Mouse (Mus musculus) large intestine, adult 2 months (tissue): ENCODE measurements around the gene Shmt2. TPM values are rescaled to one million over a fixed set of nuclear protein-coding genes. Genes with fewer than 3 reads are reported as not detected.
A peak's percentile ranks its signal among the peaks of the same experiment; 100 is the strongest.

Experiments used
- DNase-seq: peaks from one replicate; pipeline ENCODE4 v3.0.0-alpha.2; 2012; ENCODE audit warnings: low read depth, low spot score
- WGBS: fragments of 180-500 bp; shearing (Covaris S2); methylation state at CpG from one replicate; pipeline ENCODE4 v1.1.7; 2018; 5-methylcytosine and 5-hydroxymethylcytosine counted together
- polyA plus RNA-seq: library from polyadenylated mRNA; depleted of rRNA; stranded (reverse); fragments of >200 nt; gene quantifications from 2 replicates; pipeline ENCODE4 v1.2.3, GENCODE M21; 2012; rRNA removed

The Shmt2 gene
- polyA plus RNA-seq = 59.0 and 62.5 TPM in 2 replicates

DNA sequence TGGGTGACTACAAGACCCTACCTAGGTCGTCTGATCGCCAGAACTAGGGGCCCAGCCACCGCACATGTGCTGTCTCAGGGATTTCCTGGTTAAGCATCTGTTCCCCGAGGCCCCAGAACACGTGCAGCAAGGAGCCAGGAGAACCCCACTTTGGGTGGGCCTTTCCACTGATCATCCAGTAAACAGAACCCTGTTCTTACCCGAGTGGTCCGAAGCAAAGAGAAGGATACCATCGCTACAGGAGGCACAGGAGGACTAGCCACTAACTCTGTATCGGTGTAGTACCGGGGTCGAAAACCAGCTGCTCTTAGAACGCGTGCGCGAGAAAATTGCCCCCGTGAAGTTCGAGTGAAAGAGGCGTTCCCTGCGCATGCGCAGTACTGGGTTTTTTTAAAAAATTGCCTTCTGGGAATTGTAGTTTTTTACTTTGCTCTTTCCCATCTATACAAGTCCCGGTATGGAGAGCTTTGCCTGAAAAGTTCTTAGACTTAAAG is at the start of gene Shmt2:
TSS of gene Shmt2 (minus strand) at position 357 of the 494 bp plus-strand sequence.
- under 1% methylated on average over 21 of the region's 21 CpGs for WGBS
- DNase-seq = peak; percentile 67

DNA sequence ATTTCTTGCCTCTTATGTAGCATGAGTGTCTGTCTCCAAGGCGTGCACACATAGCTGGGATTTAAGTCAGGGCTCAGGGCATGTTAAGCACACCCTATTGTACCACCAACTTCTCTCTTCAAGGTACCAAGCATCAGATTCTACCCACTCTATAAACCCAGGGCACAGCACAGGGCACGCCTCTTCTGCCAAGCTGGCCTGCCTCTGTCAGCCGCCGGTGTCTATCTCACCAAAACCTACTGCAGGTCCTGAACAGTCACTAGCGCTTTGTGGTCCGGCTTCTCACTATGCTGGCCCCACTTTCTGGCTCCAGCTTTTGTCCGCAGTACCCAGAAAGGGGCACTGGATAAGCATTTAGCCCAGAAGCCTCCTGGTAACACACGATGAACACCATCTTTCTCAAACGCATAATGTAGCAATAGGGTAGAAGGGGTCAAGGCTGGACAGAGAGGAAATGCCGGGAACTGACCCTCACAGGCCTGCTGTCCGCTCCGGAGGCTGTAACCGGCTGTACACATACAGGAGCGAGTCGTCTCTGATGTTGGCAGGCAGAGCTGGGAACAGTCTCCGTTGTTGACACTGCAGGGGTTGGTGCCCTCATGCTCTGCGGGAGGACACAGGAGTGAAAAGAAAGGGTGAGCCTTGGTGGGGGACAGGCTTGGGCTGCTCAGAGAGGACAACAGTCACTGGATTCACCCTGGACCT is 48.8 kb upstream of the Shmt2 start:
- no peak for DNase-seq
- WGBS = 86% methylated on average over 17 of the region's 17 CpGs

DNA sequence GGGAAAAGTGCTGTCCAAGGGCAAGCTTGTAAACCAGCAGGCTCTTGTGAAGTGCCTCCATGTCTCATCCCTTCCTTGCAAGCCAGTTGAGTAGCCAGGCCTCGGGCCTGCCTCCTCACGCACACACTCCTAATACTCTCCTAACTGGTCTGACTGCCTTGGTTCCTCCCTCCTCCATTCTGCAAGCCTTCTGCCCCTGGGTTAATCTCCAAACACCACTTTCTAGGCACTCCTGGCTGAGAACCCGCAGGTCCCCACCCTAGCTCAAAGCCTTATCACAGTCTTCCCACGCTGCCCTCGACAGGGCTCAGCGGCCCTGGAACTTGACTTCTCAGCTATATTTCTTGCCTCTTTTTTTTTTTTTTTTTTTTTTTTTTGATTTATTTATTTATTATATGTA is 48.1 kb upstream of the Shmt2 start:
- no peak for DNase-seq
- WGBS = 32% methylated on average over 6 of the region's 6 CpGs

DNA sequence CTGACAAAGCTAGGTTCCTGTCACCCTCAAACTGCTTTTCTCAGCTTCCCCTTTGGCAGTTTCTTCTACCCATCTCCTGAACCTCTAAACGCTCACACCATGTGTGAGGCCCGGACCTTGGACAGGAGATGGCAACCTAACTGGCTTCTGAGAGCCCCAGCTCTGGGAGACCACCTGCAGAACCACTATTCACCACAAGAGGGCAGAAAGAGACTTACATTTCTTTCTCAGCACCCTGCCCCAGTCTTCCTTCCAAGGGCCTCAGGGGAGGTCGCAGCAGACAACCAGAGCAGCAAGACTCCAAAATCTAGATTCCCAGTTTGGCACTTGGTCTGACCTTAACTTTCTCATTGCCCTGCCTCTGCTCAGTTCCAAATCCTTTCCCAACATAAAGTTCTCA is 47.2 kb upstream of the Shmt2 start:
- DNase-seq = no peak
- WGBS = 24% methylated on average over 3 of the region's 3 CpGs

DNA sequence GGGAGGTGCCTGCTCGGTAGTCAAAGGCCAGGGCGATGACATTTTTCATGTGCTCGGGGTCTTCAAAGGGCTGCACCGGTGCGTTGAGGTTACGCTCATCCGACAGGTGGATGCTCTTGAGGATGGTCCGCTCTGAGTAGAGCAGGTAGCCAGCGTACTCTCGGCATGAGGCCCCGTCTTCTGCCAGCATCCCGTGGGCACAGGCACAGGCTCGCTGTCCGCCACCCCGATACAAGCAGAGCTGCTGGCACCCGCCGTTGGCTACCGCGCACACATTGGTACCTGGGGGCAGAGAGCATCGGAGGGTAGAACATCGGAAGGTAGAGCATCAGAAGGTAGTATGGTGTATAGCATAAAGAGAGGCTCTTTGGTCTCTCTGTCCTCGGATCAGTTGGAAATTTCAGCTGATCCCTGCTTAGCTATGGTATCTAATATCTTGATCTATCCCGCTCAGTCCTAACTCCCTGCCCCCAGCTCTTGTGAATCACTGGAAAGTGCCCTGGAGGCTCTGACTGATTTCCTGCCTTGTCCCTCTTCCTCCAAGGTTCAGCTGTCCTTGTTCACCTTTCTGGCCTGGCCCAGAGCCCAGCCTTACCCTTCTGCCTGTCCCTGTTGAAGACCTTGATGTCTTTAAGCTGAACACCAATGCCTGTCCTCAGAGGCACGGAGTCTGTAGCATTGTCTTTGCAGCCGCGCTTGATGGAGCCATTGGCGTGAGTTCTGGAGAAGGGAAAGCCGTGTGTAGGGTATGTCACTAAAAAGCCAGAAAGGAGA is 44.5 kb upstream of the Shmt2 start:
- 93% methylated on average over 28 of the region's 28 CpGs for WGBS
- DNase-seq = no peak

DNA sequence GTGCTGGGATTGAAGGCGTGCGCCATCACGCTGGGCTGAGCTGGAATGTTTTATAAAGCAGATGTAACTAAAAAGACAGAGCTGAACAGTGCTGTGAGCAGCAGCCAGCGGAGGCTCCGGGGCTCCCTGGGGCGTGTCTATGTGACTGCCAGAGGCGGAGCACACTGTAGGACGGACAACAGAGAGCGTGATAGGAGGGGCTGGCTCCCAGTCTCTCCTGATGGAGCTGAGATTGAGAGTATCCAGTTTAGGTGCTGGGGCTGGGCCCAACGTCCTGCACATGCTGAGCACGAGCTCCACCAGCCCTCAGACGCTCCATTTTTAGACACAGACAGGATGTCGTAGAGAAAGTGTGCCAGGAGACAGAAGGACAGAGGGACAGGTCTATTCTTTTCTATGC is 42.1 kb upstream of the Shmt2 start:
- WGBS = 43% methylated on average over 13 of the region's 13 CpGs

DNA sequence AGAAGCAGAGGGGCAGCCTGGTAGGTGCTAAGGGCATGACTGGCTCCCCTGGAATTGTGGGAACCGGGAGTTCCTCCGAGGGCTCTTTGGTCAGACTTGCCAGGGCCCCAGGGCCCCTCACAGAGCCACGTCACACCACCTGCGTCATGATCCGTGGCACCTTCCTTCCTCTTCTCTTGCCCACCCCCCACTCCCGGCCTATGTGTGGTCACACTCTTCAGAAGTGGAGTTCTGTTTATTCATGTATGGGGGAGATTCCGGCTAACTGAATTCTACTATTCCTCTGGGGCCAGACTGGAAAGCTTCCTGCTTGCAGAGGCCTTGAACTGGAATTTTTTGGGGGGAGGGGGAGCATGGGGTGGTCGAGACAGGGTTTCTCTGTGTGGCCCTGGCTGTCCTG is 41.6 kb upstream of the Shmt2 start:
- DNase-seq = no peak
- WGBS = 67% methylated on average over 8 of the region's 8 CpGs

More for the DNA sequence above, 42.1 kb upstream of the Shmt2 start:
- DNase-seq = no peak

DNA sequence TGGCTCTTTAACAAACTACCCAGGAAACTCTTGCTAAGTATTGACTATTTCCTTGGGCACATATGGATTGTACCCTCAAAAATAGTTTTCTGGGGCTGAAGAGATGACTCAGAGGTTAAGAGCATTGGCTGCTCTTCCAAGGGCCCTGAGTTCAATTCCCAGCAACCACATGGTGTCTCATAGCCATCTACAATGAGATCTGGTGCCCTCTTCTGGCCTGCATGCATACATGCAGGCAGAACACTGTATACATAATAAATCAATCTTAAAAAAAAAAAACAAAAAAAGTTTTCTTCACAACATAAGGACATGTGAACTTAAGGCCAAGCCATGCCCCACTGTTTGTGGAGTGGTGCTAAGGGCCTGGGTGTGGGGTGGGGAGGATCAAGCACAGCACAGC is 38.9 kb upstream of the Shmt2 start:
- DNase-seq = no peak

DNA sequence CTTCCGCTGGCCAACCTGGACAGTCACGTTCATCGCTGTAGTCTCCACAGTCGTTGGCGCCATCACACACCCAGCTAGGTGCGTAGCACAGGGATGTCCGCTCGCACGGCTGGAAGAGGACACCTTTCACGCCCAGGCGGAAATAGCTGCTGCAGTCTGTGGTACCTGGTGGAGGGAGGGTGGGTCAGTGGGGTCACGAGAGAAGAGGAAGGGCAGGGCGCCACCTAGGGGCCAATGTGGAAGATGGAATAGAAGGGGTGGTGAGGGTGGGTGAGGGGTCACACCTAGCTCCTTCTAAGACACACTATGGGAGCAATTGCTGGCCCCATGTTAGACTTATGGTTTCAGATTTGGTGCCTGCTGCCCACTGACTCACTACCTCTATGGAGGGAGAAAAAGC is 35.2 kb upstream of the Shmt2 start:
- no peak for DNase-seq
- WGBS = 91% methylated on average over 13 of the region's 13 CpGs

DNA sequence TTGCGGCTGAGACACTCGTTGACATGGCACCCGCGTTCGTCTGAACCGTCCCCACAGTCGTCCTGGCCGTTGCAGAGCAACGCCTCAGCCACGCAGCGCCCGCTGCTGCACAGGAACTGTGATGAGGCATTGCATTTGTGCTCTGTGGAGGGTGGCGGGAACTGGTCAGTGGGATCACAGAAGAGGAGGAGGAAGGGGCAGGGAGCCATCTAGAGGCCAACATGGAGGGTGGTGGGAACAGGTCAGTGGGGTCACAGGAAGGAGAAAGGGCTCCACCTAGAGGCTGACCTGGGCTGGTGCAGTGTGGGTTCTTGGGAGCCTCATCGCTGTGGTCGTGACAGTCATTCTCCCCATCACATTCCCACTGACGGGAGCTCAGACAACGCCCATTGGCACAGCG is 33.5 kb upstream of the Shmt2 start:
- no peak for DNase-seq
- WGBS = 85% methylated on average over 18 of the region's 18 CpGs

DNA sequence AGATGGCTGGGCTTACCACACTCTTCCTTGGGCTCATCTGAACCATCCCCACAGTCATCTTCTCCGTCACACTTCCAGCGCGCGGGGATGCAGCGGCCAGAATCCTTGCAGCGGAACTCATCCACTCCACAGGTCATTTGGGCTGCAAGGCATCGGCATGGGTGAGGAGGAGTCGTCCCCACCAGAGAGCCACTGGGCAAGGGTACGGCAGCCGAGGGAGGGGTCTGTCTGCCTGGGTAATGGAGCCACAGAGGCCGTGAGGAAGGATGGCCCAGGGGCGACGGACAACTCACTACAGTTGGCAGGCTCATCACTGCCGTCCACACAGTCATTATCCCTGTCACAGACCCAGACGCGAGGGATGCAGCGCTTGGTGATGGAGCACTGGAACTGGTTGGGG is 27.6 kb upstream of the Shmt2 start:
- WGBS = 92% methylated on average over 17 of the region's 17 CpGs
- DNase-seq = no peak

DNA sequence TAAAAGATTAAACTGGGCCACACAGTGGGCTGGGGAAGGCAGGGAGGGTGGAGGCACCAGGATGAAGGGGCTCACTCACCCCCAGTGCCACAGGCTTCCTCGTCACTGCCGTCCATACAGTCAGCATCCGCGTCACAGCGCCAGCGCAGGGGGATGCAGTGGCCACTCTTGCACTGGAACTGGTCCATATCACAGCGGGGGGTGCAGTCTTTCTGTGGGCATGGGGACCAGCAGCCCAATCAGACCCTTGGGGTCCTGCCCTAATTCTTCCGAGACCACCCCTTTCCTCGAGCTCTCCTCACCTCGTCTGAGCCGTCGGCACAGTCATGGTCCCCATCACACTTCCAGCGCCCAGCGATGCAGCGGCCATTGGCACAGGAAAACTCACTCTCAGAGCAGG is 26.0 kb upstream of the Shmt2 start:
- DNase-seq = no peak
- 96% methylated on average over 15 of the region's 15 CpGs for WGBS

DNA sequence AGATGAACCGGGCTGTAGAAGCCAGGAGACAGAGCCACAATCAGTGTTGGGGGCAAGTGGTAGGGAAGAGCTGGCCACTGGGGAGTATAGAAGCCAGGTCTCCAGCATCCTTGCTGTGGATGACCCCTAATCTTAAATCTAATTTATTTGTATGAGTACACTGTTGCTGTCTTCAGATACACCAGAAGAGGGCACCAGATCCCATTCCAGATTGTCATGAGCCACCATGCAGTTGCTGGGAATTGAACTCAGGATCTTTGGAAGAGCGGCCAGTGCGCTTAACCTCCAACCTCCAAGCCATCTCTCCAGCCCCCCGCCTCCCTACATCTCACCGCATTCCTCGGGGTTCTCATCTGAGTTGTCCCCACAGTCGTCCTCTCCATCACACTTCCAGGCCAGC is 24.3 kb upstream of the Shmt2 start:
- 91% methylated on average over 7 of the region's 7 CpGs for WGBS
- no peak for DNase-seq

DNA sequence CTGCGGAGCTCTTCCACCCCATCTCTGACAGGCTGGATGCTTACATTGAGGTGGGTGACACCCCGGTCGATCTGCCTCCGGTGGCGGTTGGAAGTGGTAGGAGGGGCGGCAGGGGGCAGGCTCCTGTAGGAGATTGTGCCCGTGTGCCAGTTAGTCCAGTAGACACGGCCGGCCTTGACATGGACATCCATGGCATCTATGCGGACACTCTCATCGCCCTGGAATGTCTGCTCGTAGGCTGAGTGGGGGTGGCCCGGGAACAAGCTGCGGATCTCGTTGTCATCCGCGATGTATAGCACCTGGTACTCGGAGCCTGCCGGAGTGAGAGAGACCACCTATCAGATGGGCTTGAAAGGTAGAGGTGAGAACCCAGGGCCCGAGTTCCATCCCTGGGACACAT is 22.1 kb upstream of the Shmt2 start:
- WGBS = 89% methylated on average over 20 of the region's 20 CpGs
- DNase-seq = no peak

DNA sequence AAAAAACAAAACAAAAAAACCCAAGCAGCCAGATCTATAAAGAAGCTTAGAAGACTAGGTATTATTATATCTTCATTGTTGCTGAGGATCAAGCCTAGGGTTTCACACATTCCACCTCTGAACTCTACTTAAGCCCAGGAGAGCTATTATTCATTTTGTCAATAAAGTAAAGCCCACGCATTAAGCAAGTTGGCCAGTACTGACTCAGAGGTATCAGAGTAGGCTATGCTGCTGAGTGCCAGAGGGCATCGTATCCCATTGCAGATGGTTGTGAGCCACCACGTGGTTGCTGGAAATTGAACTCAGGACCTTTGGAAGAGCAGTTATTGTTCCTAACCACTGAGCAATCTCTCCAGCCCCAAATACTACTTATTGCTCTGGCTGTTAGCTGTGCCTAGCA is 21.7 kb upstream of the Shmt2 start:
- DNase-seq = no peak
- 83% methylated on average over 3 of the region's 3 CpGs for WGBS

DNA sequence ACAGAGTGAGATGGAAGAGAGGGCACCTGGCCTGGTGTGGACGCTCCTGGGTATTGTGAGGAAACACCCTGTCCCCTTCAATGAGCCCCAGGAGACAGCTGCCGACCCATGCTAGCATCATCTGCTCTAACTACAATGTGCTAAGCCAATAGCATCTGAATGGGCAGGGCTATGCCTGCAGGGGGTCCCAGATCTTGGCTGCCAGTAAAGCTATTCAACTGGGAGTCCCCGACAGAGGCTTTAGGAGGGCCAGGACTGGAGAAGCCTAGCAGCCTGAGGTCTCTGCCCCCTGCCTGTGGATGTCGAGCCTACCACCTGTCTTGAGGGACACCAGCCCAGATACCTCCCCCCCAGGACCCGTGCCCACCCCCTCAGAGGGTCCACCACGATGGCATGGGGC is 20.5 kb upstream of the Shmt2 start:
- no peak for DNase-seq
- 69% methylated on average over 6 of the region's 6 CpGs for WGBS

DNA sequence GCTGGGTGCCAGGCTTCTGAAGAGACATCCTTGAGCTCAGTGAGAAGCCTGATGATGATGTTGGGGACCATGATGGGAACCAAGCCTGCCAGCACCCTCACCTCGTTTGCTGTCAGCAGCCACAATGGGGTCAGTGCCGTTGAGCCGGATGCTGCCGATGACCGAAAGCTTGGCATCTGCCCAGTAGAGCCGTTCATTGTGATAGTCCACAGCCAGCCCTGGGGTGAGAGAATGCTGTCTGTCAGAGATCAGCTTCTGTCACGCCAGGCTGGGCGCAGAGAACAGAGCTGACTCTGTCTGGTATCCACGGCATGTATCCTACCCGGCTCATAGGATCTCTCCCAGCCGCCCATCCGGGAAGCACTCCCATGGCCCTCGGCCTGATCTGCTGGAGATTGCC is 19.8 kb upstream of the Shmt2 start:
- WGBS = 87% methylated on average over 13 of the region's 13 CpGs
- DNase-seq = no peak

DNA sequence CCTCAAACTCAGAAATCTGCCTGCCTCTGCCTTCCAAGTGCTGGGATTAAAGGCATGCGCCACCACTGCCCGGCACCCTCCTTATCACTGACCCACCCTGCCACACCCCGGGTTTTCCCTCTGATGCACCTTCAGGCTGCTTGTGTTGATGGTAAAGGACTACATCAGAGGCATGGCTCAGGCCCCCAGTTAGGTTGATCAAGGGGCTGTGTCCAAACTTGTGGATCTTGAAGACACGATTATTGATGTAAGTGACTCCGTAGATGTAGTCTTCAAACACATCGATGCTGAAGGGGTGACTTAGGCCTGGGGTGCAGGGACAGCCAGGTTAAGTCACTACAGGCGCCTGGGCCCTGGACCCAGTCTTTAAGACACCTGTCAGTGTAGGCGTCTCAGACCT is 19.3 kb upstream of the Shmt2 start:
- DNase-seq = no peak
- WGBS = 88% methylated on average over 8 of the region's 8 CpGs

DNA sequence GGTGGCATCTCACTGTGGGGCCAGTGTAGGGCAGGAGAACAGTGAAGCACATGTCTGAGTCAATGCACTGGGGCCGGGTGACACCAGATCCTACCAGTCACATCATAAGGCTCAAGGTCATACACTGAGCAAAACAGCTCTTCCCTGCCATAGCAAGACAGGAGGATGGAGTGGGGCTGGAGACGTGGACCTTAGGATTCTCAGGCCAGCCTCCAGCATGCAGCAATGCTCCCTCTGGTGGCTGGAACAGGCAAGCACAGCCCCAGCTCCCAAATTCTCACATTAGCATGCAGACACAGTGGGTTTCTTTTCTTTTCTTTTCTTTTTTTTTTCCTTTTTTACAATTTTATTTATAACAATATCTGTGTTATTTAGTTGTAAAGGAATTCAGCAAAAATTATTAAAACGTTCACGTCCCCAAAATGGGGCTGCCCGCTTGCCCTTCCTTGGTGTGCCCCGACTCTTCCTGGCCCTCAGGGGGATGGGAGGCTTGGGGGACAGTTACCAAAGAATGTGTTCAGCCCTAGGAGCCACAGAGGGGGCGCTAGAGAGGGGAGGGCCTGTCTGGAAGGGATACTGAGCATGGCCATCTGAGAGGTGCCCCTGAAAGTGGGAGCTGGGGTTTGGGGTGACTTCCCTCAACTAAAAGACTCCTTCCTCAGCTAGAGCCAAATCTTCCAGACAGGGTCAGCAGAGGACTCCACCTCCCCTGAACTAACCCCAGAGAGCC is 15.8 kb upstream of the Shmt2 start:
- no peak for DNase-seq
- WGBS = 34% methylated on average over 7 of the region's 7 CpGs

DNA sequence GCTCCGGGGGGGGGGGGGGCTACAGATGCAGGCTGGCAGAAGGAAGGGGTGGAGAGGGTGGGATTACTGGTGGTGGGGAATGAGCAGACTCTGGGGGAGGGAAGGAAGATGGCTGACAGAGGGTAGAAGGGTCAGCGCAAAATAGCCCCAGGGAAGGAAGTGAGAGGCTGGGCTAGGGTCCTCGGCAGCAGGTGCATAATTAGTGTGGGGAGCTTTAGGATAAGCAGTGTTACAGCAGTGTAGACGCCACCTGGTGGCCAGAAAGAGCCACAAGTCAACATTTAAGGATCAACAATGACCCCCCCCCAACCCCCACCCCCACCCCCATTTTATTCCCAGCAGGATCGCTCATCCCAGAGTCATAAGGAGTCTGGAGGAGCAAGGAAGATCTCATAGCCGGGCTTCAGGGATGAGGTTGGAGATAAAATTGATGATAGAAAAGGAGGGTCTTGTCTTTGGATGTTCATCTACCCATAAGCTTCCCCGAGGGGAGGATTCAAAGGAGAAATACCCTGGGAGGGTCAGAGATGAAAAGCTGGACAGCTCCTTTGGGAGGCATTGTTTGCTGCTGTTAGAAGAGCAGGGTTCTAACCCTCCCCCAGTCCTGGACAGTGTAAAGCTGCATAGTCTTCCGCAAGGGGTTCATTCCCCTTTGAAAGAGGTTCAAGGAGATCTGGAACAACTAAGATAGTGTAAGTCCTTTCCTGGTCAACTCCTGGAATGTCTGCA is 14.5 kb upstream of the Shmt2 start:
- no peak for DNase-seq
- 16% methylated on average over 8 of the region's 8 CpGs for WGBS
